Mouse (Mus musculus) MEL (cell line): Measurements from ENCODE around the gene Tbc1d30. TPM values are rescaled to one million over a fixed set of nuclear protein-coding genes. Genes with fewer than 3 reads are reported as not detected.

Experiments used
- DNase-seq: peaks from one replicate; pipeline ENCODE4 v3.0.0; 2011; ENCODE audit warnings: low read depth, low spot score
- H3K27ac ChIP-seq: 2 replicates; pipeline ENCODE4 v1.5.1; 2012; ENCODE audit warnings: low read depth, mild to moderate bottlenecking, control low read depth, low read length, moderate library complexity; ENCODE audit not compliant: control insufficient read depth
- H3K27me3 ChIP-seq, 2 experiments: fragments of 150-350 bp in 1 of 2; sonication (generic) in 1 of 2; 2 replicates each; pipeline ENCODE4 v1.6.1; 2012; ENCODE audit warnings: low read length in 2 of 2, mild to moderate bottlenecking in 2 of 2, improper control_type of control experiment in 1 of 2, moderate library complexity in 1 of 2; ENCODE audit not compliant: insufficient read depth in 2 of 2, control insufficient read depth in 1 of 2
- H3K36me3 ChIP-seq, 2 experiments: 2 replicates each; pipeline ENCODE4 v1.6.1; 2012 to 2014; ENCODE audit warnings: low read length in 2 of 2, improper control_type of control experiment in 1 of 2, inconsistent platforms in 1 of 2, mild to moderate bottlenecking in 1 of 2; ENCODE audit not compliant: insufficient read depth in 2 of 2, control insufficient read depth in 1 of 2
- H3K4me1 ChIP-seq, 2 experiments: fragments of 150-350 bp in 1 of 2; sonication (generic) in 1 of 2; 2 replicates each; pipeline ENCODE4 v1.6.1; 2012; ENCODE audit warnings: low read length in 2 of 2, improper control_type of control experiment in 1 of 2, mild to moderate bottlenecking in 1 of 2; ENCODE audit not compliant: insufficient read depth in 2 of 2, control insufficient read depth in 1 of 2
- H3K4me3 ChIP-seq, 2 experiments: fragments of 150-350 bp in 1 of 2; sonication (generic) in 1 of 2; 2 replicates each; pipeline ENCODE4 v1.5.1; 2012; ENCODE audit warnings: low read depth in 2 of 2, low read length in 2 of 2, mild to moderate bottlenecking in 2 of 2, moderate library complexity in 2 of 2, control low read depth in 1 of 2, improper control_type of control experiment in 1 of 2; ENCODE audit not compliant: control insufficient read depth in 1 of 2, insufficient read depth in 1 of 2
- H3K79me2 ChIP-seq: 2 replicates; pipeline ENCODE4 v1.6.1; 2012; ENCODE audit warnings: mild to moderate bottlenecking, low read length, moderate library complexity; ENCODE audit not compliant: control insufficient read depth, poor library complexity, insufficient read depth
- H3K9ac ChIP-seq: 2 replicates; pipeline ENCODE4 v1.6.1; 2012; ENCODE audit warnings: low read depth, mild to moderate bottlenecking, control low read depth, low read length, moderate library complexity; ENCODE audit not compliant: control insufficient read depth, poor library complexity, severe bottlenecking
- H3K9me3 ChIP-seq: fragments of 150-350 bp; sonication (generic); replicated peaks from 2 replicates; pipeline ENCODE4 v1.6.1; 2012; ENCODE audit warnings: mild to moderate bottlenecking, low read length, improper control_type of control experiment, moderate library complexity; ENCODE audit not compliant: insufficient read depth
- BHLHE40 ChIP-seq: IDR thresholded peaks from 2 replicates; pipeline ENCODE4 v1.6.1; 2012; ENCODE audit warnings: low read depth, mild to moderate bottlenecking, inconsistent platforms, low read length, improper control_type of control experiment, borderline replicate concordance
- CHD1 ChIP-seq: IDR thresholded peaks from 2 replicates; pipeline ENCODE4 v1.6.1; 2012; ENCODE audit warnings: low read depth, mild to moderate bottlenecking, inconsistent platforms, low read length, improper control_type of control experiment
- CTCF ChIP-seq, 3 experiments: IDR thresholded peaks in 2 of 3; conservative IDR thresholded peaks in 1 of 3; 2 replicates each; pipeline ENCODE4 v1.5.1; 2011 to 2012; ENCODE audit warnings: low read length in 3 of 3, low read depth in 2 of 3, mild to moderate bottlenecking in 2 of 3, improper control_type of control experiment in 1 of 3, inconsistent platforms in 1 of 3, mixed read lengths in 1 of 3, moderate library complexity in 1 of 3; ENCODE audit not compliant: control insufficient read depth in 1 of 3, insufficient read depth in 1 of 3, poor library complexity in 1 of 3, severe bottlenecking in 1 of 3
- E2F4 ChIP-seq: IDR thresholded peaks from 2 replicates; pipeline ENCODE4 v1.6.1; 2011; ENCODE audit warnings: low read depth, low read length, improper control_type of control experiment, borderline replicate concordance
- ETS1 ChIP-seq: IDR thresholded peaks from 2 replicates; pipeline ENCODE4 v1.6.1; 2012; ENCODE audit warnings: low read depth, mild to moderate bottlenecking, inconsistent platforms, low read length, improper control_type of control experiment, moderate library complexity
- GABPA ChIP-seq: IDR thresholded peaks from 2 replicates; pipeline ENCODE4 v1.6.1; 2012; ENCODE audit warnings: low read depth, mild to moderate bottlenecking, inconsistent platforms, low read length, improper control_type of control experiment, moderate library complexity
- MAFK ChIP-seq: IDR thresholded peaks from 2 replicates; pipeline ENCODE4 v1.6.1; 2011; ENCODE audit warnings: low read depth, mild to moderate bottlenecking, low read length, improper control_type of control experiment, borderline replicate concordance
- MAZ ChIP-seq: IDR thresholded peaks from 2 replicates; pipeline ENCODE4 v1.6.1; 2012; ENCODE audit warnings: low read depth, mild to moderate bottlenecking, inconsistent platforms, low read length, improper control_type of control experiment
- MEF2A ChIP-seq: IDR thresholded peaks from 2 replicates; pipeline ENCODE4 v1.6.1; 2014; ENCODE audit warnings: low read depth, mild to moderate bottlenecking, inconsistent platforms, low read length, improper control_type of control experiment; ENCODE audit not compliant: poor library complexity, insufficient replicate concordance, severe bottlenecking; ENCODE audit errors: extremely low read depth
- NRF1 ChIP-seq: IDR thresholded peaks from 2 replicates; pipeline ENCODE4 v1.6.1; 2014; ENCODE audit warnings: low read depth, mild to moderate bottlenecking, inconsistent platforms, low read length, improper control_type of control experiment, moderate library complexity; ENCODE audit not compliant: poor library complexity, insufficient read depth, severe bottlenecking
- POLR2AphosphoS2 ChIP-seq: IDR thresholded peaks from 2 replicates; pipeline ENCODE4 v1.6.1; 2011; ENCODE audit warnings: low read length, improper control_type of control experiment
- RAD21 ChIP-seq: IDR thresholded peaks from 2 replicates; pipeline ENCODE4 v1.6.1; 2011; ENCODE audit warnings: mild to moderate bottlenecking, low read depth, low read length, improper control_type of control experiment
- RCOR1 ChIP-seq: IDR thresholded peaks from 2 replicates; pipeline ENCODE4 v1.6.1; 2012; ENCODE audit warnings: low read depth, mild to moderate bottlenecking, inconsistent platforms, low read length, improper control_type of control experiment
- SMC3 ChIP-seq: IDR thresholded peaks from 2 replicates; pipeline ENCODE4 v1.6.1; 2011; ENCODE audit warnings: low read depth, low read length, improper control_type of control experiment
- TCF12 ChIP-seq: IDR thresholded peaks from 2 replicates; pipeline ENCODE4 v1.6.1; 2014; ENCODE audit warnings: low read depth, mild to moderate bottlenecking, inconsistent platforms, low read length, improper control_type of control experiment, moderate library complexity
- UBTF ChIP-seq: IDR thresholded peaks from 2 replicates; pipeline ENCODE4 v1.6.1; 2012; ENCODE audit warnings: low read depth, mild to moderate bottlenecking, inconsistent platforms, low read length, improper control_type of control experiment, moderate library complexity, borderline replicate concordance; ENCODE audit not compliant: insufficient read depth
- USF1 ChIP-seq: IDR thresholded peaks from 2 replicates; pipeline ENCODE4 v1.6.1; 2014; ENCODE audit warnings: low read depth, mild to moderate bottlenecking, inconsistent platforms, low read length, improper control_type of control experiment, moderate library complexity
- ZKSCAN1 ChIP-seq: IDR thresholded peaks from 2 replicates; pipeline ENCODE4 v1.6.1; 2012; ENCODE audit warnings: low read depth, mild to moderate bottlenecking, inconsistent platforms, low read length, improper control_type of control experiment, moderate library complexity
- ZNF384 ChIP-seq: IDR thresholded peaks from 2 replicates; pipeline ENCODE4 v1.6.1; 2012; ENCODE audit warnings: low read depth, mild to moderate bottlenecking, inconsistent platforms, low read length, improper control_type of control experiment
- polyA plus RNA-seq, 2 experiments: library from polyadenylated mRNA; stranded (reverse) in 1 of 2; unstranded in 1 of 2; fragments of >175 nt in 1 of 2; fragments of >200 nt in 1 of 2; gene quantifications; 2 replicates each; pipeline versions ENCODE4 v1.2.1 to v1.2.4; 2012; ENCODE audit warnings: low replicate concordance in 2 of 2, low read depth in 1 of 2; ENCODE audit not compliant: insufficient read length in 2 of 2, insufficient read depth in 1 of 2, missing spikeins in 1 of 2
- total RNA-seq: library from RNA; depleted of rRNA; stranded (reverse); fragments of 300-350 nt; gene quantifications from 2 replicates; pipeline ENCODE4 v1.2.3, GENCODE M21; 2012

Gene Tbc1d30
- total and polyA plus RNA-seq, 3 experiments: 0.35 to 2.1 TPM; not detected in 1

DNA sequence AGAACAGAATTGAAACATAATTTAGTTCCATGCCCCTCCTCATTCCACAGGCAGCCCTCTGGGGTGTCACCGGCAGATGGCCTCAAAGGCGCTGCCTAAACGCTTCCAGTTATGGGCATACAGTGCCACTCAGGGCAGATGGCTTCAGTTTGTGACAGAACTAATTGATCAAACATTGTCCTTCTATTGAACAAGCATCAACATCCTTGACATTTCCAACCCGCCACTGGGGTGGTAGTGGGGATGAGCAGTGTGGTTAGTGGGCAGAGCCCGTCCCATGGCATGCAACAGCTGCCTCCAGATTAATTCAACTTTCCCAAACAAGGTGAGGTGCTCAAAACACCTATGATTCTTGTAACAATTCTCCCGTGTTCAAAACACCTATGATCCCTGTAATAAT is 68.2 kb downstream of the Tbc1d30 start:
- no peak for DNase-seq
- no peaks in the 10 kb centered on the region for H3K27me3 ChIP-seq
- no peak for TF ChIP-seq CTCF (IDR thresholded peaks at IDR 0.05 in 2 of 3, conservative IDR thresholded peaks at IDR 0.05 in 1 of 3; ENCODE audit: control insufficient read depth in 1 of 3, insufficient read depth in 1 of 3, low read depth in 2 of 3, low read length in 3 of 3, poor library complexity in 1 of 3, severe bottlenecking in 1 of 3)
- no peak for TF ChIP-seq MAFK
- TF ChIP-seq ZNF384: no peak
- TF ChIP-seq E2F4: no peak
- no peak for TF ChIP-seq CHD1
- TF ChIP-seq USF1: no peak
- no peak for TF ChIP-seq POLR2AphosphoS2
- TF ChIP-seq GABPA: no peak
- TF ChIP-seq, all 39 proteins: peak for 0
- no peaks in the 10 kb centered on the region for H3K4me1 ChIP-seq
- H3K79me2 ChIP-seq: no peaks in the 10 kb centered on the region
- H3K27ac ChIP-seq: no peak overlapping the region
- no peak overlapping the region for H3K9ac ChIP-seq
- no peak overlapping the region for H3K4me3 ChIP-seq
- no peaks in the 10 kb centered on the region for H3K36me3 ChIP-seq
- no peaks in the 10 kb centered on the region for H3K9me3 ChIP-seq

DNA sequence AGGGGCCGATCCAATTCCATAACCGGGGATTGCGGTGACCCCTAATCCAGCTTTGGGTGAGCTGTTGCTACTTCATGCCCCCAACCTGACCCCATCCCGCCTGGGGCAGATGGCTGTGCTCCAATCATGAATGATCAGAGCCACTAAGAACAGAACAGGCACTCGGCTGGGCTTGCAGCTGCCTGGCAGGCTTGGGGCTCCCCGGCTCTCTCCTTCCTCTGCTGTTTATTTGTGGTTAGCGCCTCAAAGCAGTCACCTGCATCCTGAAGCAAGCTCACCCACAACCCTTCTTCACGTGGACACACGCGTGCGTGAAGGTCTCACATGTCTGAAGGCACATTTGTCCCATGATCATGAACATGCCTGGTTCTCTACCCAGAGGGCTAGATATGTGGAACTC is 68.6 kb downstream of the Tbc1d30 start:
- Histone ChIP-seq H3K27ac (no peak overlapping the region), H3K79me2 (no peaks in the 10 kb centered on the region), H3K4me3 (no peak overlapping the region), H3K9ac (no peak overlapping the region), H3K36me3 (no peaks in the 10 kb centered on the region), H3K4me1 (no peaks in the 10 kb centered on the region), H3K9me3 (no peaks in the 10 kb centered on the region), H3K27me3 (no peaks in the 10 kb centered on the region)
- TF ChIP-seq RAD21: no peak
- DNase-seq: no peak

DNA sequence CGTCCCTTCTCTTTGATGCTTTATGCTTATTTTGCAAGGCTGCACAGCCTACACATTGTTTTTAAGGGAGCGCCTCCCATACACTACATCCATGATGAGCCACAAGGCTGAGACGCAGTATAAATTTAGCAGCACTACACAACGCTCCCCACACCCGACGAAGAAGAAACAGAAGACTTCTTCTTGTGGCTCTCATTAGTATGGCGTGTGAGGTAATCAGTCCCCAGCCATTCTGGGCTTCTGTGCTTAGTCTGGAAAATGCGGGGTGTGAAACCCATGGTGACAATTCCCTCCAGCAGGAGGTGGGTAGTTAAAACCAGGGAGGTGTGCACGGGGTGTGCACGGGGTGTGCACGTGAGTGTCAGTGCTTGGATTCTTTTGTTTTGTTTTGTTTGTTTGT is 70.1 kb downstream of the Tbc1d30 start:
- H3K4me1 ChIP-seq: no peaks in the 10 kb centered on the region
- H3K27ac ChIP-seq: no peak overlapping the region
- no peaks in the 10 kb centered on the region for H3K79me2 ChIP-seq
- TF ChIP-seq CHD1 (no peak), SMC3 (no peak), MEF2A (no peak), UBTF (no peak), USF1 (no peak), TCF12 (no peak), MAZ (no peak), NRF1 (no peak), RCOR1 (no peak), BHLHE40 (no peak), ZKSCAN1 (no peak), ETS1 (no peak)
- TF ChIP-seq, all 39 proteins: peak for 0
- H3K4me3 ChIP-seq: no peak overlapping the region
- H3K36me3 ChIP-seq: no peaks in the 10 kb centered on the region
- no peaks in the 10 kb centered on the region for H3K9me3 ChIP-seq
- no peaks in the 10 kb centered on the region for H3K27me3 ChIP-seq
- H3K9ac ChIP-seq: no peak overlapping the region
- no peak for DNase-seq
